Mouse (Mus musculus) left cerebral cortex, adult 11 months (tissue): Measurements from ENCODE around the gene Tnfsf9.

Experiments
- DNase-seq: peaks from one replicate; pipeline ENCODE4 v3.0.0; 2022; ENCODE audit warnings: low spot score

Tnfsf9 gene

DNA sequence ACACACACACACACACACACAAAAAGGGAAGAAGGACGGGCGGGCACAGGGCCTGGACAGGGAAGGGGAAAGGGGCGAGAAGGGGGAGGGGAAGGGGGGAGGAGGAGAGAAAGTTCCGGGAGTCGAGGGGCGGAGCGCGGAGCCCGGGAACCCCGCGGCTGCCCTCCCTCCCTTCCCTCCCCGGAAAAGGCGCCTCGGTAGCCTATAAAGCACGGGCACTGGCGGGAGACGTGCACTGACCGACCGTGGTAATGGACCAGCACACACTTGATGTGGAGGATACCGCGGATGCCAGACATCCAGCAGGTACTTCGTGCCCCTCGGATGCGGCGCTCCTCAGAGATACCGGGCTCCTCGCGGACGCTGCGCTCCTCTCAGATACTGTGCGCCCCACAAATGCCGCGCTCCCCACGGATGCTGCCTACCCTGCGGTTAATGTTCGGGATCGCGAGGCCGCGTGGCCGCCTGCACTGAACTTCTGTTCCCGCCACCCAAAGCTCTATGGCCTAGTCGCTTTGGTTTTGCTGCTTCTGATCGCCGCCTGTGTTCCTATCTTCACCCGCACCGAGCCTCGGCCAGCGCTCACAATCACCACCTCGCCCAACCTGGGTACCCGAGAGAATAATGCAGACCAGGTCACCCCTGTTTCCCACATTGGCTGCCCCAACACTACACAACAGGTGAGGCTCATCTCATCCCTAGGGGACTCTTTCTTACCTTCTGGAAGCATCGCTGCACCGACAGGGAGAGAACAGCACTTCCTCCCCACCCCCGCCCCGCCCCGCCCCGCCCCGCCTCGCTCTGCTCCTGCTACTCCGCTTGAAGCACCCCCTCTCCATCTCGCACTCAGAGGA, at the start of gene Tnfsf9:
Gene Tnfsf9, plus strand, starts transcription at position 145 of the 854 bp plus-strand sequence.
- no peak for DNase-seq

DNA sequence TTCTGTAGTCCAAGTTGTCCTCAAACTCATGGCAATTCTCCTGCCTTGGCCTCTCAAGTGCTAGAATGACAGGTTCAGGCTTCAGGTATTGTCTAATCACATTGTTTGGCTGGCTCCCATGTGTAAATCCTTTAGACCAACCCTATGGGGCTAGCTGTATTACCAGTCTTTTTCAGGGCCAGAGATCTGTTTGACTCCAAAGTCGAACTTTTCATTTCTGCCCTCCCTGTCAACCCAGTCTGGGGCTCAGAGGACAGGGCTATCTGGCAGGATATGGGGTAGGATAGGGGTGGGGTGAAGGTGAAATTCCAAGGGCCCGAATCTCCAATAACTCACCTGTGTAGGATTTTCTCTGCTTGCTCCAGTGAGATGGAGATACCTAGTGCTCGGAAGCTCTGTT, 48.9 kb upstream of the Tnfsf9 start:
- DNase-seq: no peak

DNA sequence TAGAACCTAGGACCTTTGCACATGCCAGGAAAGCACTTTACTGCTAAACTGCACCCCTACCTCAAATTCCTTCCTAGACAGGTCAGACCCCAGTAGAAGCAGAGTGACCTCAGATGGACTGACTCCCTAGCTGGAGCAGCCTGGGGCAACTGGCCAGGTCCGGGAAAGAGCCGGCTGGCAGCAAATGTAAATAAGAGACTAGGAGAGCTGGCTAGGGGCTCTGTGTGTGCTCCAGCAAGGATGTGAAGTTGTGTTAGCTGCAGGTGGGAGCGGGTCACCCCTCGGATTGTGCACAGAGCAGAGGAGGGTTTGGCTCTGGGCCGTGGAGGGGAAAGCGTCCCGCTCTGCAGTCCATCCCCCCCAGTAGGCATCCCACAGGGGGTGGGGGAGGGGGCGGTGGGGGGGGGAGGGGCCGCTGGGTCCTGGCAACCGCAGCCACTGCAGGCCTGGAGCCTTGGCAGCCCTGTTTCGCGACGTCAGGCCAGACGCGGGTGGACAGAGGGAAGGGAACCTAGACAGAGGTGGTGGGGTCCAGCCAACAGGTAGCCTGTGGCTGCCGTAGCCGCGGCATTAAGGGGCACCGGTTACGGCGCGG, 46.1 kb upstream of the Tnfsf9 start, which contains the start of gene Crb3:
Gene Crb3, plus strand, starts transcription at position 215 of the 595 bp plus-strand sequence.
- no peak for DNase-seq

DNA sequence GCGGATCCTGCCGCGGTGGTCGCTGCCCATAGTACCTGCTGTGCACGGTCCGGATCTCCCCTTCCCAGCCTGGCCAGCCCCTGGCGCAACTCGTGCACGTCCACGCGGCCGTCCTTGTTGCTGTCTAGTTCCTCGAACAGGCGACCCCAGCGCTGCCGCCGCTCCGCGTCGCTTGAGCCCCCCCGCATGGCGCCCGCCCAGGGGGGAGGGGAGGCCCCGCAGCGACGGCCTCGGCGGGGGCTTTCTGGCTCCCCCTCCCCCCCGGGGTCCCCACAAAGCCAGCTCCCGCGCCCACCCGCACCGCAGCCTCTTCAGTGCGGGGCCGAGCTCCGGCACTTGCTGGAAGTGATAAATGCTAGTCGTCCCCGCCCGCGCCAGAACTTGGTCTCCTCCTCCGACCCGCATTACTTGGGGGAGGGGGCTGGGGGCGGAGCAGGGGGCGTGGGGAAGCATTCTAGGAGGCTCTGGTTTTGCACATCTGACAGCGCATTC, 45.6 kb upstream of the Tnfsf9 start, which contains the start of gene Slc25a23:
Gene Slc25a23, minus strand, starts transcription at position 378 of the 492 bp plus-strand sequence.
- DNase-seq: peak; percentile 57

DNA sequence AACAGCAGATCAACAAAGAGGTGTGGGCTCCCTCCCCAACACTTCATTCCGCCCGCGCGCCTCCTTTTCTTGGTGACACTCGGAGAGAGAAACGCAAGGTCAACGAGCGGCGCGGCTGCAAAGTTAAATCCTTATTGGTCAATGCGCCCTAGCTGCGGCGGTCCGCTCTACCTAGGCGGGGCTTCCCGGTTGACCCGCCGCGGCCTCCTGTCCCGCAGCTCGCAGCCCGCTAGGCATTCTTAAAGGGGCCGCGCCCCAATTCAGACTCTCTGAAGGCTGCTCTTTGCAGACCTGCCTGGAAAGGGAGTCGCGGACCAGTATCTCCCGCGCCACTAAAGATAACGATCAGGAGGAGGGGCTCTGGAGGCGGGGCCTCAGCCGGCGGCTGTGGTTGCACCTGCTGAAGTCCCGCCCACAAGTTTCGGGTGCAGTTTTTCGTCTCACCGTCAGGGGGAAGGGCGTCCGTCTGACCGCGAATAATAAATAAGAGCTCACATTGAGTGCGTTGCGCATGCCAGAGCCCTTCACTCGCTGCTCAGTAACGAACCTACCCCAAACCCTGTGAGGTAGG, 44.8 kb upstream of the Tnfsf9 start:
- DNase-seq: peak; percentile 95

DNA sequence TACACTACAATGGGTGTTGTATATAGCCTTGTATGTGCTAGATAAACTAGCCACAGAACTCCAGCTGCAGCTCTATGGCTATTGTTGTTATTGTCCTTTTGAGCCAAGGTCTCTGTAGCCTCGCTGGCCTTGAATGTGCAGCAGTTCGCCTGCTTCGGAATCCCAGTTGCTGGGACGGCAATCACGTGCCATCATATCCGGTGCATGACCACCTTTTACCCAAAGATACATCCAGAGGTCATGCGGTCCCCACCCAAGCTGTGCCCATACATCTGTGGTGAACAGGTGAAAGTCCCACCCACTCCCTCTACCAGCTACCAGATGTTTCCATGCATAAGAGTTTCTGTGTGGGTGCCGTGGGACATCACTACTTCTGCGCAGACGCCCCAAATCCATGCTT, 44.1 kb upstream of the Tnfsf9 start:
- DNase-seq: no peak

DNA sequence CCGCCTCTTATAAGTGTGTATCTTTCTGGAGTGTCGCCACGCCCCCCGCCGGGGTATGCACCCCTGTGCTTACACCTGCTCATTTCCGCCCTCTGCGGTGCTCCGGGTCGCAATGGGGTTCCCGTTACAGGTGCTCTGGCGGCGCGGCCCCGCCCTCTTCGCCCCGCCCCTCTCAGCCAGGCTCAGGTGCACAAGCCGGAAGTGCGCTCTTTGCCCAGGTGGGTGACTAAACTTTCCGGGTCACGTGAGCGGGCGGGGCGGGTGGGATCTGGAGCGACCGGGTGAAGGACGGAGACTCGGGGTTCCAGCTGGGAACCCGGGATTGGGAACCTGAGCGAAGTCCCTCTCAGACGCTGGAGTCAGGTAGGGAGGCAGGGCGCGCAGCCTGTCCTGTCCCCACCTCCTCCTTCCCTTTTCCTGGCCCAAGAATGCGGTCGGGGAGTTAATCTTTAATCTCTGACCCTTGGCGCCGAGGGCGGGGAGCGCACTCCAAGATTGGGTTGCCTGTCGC, 43.1 kb upstream of the Tnfsf9 start:
- no peak for DNase-seq

DNA sequence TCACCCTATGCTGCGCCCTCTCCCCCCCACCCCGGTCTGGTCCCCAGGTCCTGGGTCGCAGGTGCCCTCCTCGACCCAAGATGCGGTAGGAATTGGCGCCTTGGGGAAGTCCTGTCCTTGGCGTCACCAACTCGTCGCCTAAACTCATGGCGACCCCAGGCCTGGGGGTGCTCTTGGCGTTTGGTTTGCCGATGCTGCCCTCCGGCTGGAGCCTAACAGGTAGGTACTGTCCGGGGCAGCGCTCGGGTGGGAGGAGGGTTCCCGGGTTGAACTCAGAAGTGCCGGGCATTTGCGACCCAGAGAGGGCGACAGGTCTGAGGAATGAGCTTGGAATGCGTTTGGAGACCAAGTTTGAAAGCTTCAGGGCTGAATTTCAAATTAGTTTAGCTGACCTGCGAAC, 42.6 kb upstream of the Tnfsf9 start:
- DNase-seq: no peak

DNA sequence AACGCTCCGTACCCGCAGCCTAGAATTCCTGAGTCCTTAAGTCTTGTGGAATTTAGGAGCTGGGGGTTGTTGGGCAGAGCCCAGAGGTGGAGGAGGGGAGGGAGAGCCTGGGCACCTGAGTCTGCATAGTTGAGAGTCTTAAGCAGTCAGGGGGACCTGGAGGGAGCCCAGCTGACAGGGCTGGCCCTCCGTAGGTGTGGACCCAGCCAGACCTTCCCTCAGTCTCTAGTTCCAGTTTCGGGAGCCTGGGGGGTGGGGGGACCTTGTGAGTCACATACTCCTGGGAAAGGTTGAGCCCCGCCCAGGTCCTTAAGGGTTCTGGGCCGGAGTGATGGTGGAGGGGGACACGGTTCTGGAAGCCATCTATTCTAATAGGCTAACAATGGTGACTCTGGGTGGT, 42.1 kb upstream of the Tnfsf9 start:
- DNase-seq: no peak

DNA sequence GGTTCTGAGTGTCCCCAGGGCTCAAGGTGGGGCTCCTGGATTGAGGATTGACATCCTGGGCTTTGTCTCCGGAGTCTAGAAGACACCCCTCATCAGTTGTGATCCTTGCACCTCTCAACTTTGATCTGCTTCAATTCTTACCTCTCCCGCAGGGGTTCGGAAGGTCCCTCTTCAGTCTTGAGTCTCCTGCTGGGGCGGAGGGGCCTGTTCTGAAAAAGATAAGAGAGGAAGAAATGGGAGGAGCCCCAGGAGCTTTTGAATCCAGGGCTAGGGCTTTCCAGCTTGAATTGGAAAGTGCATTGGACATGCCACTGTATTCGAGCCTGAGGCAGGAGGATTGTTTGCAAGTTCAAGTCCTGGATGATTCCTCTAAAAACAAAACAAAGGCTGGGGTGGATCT, 38.2 kb upstream of the Tnfsf9 start:
- DNase-seq: no peak

DNA sequence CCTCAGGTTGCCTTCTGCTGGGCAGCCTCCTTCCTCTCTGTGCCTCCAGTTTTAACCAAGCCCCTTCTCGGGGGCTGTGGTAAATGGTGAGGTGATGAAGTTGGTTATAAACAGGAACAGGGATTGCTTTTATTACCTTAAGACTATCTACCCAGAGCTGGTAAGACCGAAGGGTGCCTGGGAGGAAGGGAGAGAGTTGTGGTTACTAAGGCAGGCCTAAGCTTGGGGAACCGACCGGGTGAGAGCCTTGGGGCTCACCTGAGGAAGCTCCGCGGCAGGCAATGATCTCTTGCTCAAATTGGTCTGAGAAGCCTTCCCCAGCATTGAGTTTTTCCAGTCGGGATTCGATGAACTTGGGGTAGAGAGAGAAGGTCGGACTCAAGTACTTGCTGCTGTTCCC, 34.9 kb upstream of the Tnfsf9 start:
- DNase-seq: no peak

DNA sequence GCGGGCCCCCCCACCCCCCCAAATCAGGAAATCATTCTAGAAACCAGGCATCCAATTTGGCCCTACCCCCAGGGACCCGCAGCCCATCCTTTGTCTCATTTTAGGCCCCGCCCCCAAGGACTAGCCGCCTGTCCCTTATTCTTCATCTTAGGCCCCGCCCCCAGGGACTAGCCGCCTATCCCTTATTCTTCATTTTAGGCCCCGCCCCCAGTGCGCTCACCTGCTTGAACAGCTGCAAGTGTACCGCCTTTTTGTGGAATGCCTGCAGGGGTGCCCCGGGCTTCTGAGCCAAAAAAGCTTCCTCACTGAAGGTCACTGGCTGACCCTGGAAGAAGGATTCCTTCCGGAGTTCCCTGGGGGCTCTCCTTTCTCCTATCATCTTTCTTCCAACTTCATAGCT, 34.4 kb upstream of the Tnfsf9 start:
- DNase-seq: no peak

DNA sequence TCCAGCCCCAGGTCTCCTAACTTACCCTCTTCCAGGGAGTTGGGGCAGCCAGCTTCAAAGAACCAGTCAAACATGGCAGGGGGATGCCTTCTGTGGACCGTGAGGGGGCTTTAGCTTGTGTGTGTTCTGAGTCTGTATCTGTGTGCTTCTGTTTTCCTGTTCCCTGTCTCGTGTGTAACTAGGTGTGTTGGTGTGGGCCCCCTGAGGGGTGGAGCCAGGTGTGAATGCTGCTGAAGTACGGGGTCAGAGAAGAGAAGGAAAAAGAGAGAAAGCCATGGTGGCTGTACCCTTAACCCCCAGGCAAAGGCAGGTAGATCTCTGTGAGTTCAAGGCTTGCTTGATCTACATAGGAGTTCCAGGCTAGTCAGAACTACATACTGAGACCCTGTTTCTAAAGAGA, 28.2 kb upstream of the Tnfsf9 start:
- DNase-seq: no peak

DNA sequence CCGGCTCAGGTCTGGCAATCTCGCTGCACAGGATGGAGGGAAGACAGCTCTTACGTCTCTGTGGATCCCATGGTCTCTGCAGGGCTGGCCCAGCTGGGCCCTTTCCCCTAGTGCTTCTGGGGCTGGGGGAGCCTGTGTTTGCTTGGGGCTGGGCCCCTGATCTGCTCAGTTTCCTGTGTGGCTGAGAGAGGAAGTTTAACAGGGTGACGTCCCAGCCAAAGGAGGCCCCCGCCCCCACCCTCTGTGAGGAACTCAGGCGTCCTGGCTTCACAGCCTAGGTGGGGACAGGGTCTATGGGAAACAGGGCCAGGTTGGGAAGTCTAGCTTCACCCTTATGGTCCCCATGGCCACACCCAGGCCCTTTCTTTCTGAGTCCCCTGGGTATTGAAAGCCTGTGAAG, 26.8 kb upstream of the Tnfsf9 start, which contains the start of gene Dennd1c:
Gene Dennd1c, minus strand, starts transcription at position 179 of the 400 bp plus-strand sequence.
- DNase-seq: no peak

DNA sequence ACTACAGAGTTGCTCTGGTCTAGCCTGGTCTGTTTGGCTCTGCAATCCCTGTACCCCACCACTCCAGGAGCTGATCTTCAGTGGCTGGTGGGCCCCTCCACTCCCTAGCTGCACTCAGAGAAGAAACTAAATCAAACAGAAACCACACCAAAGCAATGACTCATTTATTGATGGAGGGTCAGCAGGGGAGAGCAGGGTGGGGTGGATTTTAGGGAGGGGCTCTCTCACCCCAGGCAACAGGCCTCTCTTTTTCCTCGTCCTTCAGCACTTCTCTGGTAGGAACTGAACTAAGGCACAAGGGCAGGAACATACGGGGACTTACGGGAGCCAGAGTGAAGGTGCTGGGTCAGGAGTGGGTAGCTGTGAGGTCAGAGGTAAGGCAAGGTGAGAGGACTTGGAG, 25.2 kb upstream of the Tnfsf9 start:
- DNase-seq: no peak

DNA sequence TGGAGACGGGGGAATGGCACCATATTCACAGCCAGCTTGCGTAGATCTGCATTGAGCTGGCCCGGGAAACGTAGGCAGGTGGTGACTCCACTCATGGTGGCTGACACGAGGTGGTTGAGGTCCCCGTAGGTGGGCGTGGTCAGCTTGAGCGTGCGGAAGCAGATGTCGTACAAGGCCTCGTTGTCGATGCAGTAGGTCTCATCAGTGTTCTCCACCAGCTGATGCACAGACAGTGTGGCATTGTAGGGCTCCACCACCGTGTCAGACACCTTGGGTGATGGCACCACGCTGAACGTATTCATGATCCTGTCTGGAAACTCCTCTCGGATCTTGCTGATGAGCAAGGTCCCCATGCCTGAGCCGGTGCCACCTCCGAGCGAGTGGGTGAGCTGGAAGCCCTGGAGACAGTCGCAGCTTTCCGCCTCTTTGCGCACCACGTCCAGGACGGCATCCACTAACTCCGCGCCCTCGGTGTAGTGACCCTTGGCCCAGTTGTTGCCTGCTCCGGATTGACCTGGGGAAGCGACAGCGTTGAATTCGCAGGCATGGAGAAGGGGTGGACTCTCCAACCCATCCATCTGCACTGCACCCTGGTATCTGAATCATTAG, 23.8 kb upstream of the Tnfsf9 start:
- DNase-seq: no peak

DNA sequence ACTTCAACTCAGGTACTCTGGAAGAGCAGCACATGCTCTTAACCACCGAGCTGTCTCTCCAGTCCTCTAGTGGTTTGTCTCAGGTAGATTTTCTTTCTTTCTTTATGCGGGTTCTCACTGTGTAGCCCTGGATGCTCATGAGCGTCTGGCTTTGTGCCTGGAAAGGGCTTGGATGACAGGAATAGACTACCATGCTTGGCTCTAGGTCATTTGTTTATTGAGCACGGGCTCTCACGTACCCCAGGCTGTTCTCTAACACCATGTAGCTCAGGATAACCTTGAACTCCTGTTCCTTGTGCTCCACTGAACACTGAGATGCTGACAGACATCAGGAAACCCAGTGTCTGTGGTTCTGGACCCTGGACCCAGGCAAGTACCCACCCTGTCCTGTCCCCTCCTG, 22.6 kb upstream of the Tnfsf9 start:
- DNase-seq: no peak

DNA sequence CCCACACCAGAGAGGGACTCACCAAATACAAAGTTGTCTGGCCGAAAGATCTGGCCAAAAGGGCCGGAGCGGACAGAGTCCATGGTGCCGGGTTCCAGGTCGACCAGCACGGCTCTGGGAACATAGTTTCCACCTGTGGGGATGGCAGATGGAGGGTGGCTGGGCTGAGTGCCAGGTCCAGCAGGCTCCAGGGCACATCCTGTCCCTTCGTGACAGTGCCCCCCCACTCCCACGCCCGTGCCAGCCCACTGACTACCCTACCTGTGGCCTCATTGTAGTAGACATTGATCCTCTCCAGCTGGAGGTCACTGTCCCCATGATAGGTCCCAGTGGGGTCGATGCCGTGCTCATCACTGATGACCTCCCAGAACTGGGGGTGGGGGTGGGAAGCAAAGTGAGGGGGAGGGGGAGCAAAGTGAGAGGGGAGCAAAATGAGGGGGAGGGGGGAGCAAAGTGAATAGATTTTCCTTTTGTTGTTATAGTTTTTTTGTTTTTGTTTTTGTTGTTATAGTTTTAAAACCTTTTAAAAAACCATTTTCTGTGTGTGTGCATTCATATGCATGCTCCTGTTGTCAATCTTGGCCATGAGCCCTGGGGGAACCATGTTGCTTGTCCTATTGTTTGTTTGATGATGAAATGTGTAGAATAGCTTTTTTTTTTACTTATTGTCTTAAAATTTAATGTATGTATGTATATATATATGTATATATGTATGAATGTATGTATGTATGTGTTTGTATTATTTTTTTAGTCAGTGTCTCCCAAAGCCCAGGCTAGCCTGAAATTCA, 19.0 kb upstream of the Tnfsf9 start:
- no peak for DNase-seq

DNA sequence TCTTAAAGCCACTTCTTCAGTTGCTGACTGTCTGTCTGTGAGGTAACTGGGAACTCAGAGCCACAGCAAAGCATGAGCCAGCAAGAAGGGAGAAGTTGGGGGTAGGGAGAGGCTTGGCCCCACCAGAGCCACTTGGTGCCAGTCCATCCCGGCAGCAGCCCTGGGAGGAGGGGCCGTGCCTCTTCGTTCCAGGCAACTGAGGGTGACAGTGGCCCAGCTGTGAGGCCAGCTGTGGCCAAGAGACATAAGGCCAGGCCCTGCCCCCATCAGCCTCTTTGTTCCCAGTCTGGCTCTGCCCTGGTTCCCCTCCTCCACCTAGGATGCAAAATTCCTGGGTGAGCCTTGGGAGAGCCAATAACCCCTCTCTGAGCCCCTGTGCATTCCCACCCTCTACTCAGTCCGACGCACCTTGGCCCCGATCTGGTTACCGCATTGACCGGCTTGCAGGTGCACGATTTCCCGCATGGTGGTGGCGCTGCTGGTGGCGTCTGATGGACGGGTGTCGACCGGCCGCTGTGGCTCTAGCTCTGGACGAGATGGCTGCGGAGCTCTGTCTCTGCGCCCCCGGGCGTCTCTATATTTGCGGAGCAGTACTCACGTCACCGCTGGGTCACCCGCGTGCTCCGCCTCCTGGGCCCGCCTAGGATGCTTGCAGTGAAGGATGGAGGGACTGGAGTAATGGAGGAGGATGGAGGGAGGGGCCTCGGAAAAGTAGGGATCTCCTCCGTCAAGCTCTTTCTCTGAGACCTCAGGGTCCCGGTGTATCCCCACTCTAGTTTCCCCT, 17.9 kb upstream of the Tnfsf9 start, which contains the start of gene Tubb4a:
Gene Tubb4a, minus strand, starts transcription at position 734 of the 784 bp plus-strand sequence.
- peak; percentile 77 for DNase-seq

DNA sequence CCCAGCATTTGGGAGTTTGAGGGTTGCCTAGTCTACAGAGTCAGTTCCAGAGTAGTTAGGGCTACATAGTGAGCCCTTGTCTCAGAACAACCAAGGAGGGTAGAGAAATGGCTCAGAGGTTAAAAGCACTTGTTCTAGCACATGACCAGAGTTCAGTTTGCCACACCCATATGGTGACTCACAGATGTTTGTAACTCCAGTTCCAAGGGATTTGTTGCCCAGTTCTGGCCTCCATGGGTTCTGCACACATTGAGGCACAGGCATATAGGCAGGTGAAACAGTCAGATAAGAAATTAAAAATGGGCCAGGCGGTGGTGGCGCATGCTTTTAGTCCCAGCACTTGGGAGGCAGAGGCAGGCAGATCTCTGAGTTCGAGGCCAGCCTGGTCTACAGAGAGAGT, 10.9 kb upstream of the Tnfsf9 start:
- DNase-seq: no peak
